Mouse (Mus musculus): ENCODE measurements around the gene Rbpj. TPM values are rescaled to one million over a fixed set of nuclear protein-coding genes. Genes with fewer than 3 reads are reported as not detected.
A peak's percentile ranks its signal among the peaks of the same experiment; 100 is the strongest.

Gene Rbpj
- total RNA-seq, 2 experiments from 2014 or later = 24.3 to 27.0 TPM

DNA sequence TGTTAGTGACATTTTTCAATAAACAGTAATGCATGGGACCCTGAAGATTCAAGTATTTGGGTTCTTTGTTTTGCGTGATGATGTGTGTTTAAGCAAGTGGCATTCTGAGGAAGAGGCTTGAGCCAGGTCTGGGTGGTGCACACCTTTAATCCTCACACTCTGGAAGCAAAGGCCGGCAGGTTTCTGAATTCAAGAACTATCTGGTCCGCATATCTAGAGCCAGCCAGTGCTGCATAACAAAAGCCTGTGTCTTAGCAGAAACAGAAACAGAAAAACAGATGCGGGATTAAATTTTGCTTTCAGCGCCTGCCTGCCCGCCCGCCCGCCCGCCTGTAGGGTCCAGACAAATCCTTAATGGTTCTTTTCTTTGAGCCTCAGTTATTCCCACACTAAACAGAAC, 1.6 kb downstream of the Rbpj start:
- intact Hi-C loops (cut with DNase I) = no loop called here
- DNase-seq (ENCODE audit: low spot score in 2 of 2) = no peak

DNA sequence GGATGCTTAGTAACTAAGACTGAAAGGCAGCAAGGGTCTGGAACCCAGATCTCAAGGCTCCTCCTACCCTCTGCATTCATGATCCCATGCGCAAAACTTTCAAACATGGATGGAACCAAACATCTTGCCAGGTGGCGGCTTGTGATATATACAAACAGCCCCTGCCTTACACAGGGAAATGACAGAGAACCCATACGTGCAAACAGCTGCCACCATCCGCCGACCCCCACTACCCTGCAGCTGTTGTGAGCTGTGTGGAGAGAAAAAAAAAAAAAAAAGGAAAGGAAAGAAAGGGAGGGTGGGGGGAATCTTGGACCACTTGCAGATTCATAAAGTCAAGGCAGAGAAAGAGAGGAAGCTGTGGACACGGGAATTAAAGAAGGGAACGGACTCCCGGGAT, 2.4 kb downstream of the Rbpj start:
- intact Hi-C loops (cut with DNase I) = no loop called here
- no peak for DNase-seq (ENCODE audit: low spot score in 2 of 2)

DNA sequence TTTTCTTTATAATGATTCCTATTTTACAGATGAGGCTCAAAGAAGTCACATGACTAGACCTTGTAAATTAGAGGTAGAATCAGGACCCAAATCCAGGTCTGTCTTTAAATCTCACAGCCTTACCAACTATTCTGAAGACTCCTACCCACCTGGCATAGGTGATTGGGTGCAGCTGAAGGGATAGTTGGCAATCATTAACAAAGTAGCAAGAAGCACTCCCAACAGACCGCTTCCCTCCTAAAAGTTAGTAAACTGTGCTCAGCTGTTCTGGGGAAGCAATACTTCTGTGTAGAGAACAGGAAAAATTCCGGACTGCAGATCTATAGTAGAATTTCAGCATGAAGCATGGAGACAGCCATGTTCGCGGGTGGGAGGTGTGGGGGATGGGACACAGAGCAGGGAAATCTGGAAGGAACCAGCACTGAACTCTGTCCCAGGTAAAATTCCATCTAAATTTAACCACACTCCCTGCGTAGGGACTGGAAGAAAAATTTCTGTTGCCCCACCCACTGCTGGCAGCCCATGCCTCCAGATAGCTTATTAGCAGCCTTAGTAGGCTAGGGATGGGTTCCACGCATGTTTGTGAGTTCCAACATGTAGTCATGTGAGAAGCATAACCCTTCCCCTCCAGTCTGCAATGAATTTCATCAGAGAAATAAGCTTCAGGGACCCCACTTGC, 3.3 kb downstream of the Rbpj start:
- no peak for DNase-seq (ENCODE audit: low spot score in 2 of 2)

DNA sequence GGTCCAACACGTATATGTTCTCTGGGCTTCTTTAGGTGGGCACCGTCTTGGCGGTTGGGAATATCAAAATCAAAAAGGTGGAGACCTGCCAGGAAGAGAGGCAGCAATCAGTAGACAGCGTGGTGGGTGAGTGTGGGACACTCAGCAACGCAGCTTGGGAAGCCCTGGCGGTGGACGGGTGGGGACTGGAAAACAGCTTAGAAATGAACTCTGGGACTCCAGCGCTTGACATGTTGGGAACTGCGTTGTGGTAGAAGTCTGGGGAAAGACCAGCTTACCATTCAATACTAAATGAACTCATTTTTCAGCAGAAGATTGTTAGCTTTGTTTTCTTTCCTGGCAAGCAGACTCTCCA, 3.8 kb downstream of the Rbpj start:
- intact Hi-C loops (cut with DNase I) = no loop called here
- DNase-seq (ENCODE audit: low spot score in 2 of 2) = no peak

More for the DNA sequence above, 3.3 kb downstream of the Rbpj start:
- intact Hi-C loops (cut with DNase I) = no loop called here

DNA sequence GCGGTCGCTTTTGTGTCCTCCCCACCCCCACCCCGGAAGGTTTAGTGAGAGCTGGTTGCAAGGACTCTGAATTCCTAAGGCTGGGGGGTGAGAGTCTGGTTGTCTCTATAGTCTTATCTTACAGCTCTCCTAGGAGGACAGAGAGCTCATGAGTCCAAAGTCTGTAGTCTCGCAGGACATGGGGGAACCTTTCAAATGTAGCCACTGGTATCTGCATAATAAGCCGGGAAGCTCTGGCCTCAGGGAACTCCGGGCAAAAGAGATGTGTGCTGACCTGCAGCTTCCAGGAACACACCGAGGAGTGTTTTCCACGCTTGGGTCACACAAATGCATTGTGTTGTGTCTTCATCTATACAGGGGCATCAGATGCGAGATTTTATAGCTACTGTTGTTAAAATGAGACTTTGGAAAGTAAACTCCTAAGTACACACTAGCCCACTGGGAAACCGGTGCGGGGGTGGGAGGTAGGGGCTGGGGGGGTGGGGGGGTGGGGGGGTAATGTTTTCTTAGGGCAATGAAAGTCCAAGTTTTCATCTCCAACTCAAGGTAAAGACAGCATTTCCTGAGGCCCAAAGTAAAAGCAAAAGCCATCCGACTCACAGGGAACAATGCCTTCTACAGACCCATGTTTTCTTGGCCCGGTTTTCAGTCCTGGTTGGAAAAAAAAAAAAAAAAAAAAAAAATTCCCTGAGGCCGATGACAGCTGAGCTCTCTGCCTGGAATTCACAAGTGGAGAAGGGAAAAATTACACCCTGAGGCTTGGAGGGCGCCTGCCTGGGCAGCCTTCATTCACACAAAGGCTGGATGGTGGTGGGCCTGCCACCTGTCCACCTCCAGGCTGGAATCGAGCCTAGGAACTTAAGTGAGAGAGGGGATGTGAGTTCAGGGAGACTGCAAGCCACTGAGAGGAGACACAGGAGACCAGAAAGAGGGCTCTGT, 4.5 kb downstream of the Rbpj start:
- intact Hi-C loops (cut with DNase I) = no loop called here
- DNase-seq (ENCODE audit: low spot score in 2 of 2) = no peak

DNA sequence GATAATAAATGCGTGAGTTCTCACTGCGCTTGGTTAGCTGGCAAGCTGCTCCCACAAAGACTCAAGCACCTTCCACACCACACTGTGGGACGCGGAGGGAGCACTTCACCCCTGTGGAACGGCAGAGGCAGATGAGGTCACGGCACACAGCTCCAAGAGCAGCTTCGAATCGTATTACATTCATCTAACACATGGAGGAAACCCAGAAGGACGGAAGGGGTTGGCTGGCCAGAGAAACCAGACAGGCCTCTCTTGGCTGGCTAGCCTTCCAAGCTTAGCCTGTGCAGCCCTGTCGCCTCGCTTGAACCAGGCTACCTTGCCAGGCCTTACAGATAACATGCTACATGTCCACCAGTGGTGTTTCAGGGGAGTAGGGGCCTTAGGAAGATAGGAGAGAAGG, 6.5 kb downstream of the Rbpj start:
- DNase-seq (ENCODE audit: low spot score in 2 of 2) = no peak
- intact Hi-C loops (cut with DNase I) = no loop called here

DNA sequence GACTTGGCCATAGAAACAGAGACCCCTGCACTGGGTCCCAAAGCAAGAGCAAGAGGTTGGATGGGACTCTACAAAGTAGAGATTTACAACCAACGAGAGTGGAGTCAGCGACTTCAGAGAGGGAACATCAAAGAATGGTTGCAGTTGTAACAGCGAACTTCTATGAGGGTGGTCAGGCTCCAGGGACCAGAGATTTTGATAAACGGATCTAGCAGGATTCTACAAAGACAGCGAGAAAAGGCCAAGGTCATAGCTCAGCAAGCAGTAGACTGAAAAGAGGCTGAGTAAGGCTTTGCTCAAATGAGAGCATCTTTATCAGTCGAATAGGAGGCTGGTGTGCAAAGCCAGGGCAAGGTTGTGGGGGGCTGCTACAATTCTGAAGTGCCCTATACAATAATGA, 13.2 kb downstream of the Rbpj start:
- intact Hi-C loops (cut with DNase I) = no loop called here

DNA sequence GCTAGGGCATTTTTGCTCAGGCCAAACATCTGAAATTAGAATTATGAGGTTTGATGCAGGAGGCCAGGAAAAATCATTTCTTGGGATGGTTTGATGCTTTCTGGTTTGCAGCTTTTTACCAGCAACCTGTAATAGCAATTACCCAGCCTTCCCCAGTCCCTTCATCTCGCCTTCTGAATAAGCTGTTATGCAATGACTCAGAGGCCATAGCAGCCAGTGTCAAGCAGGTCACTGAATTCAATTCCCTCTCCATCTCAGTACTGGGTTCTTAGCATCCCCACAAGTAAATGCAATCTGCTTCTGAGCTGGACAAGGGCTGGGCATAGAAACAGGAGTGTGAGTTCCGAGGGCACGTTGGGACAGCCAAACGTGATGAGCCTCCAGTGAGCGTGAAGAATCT, 13.9 kb downstream of the Rbpj start:
- intact Hi-C loops (cut with DNase I) = no loop called here
- DNase-seq (ENCODE audit: low spot score in 2 of 2) = no peak

More for the DNA sequence above, 13.2 kb downstream of the Rbpj start:
- DNase-seq (ENCODE audit: low spot score in 2 of 2) = no peak

DNA sequence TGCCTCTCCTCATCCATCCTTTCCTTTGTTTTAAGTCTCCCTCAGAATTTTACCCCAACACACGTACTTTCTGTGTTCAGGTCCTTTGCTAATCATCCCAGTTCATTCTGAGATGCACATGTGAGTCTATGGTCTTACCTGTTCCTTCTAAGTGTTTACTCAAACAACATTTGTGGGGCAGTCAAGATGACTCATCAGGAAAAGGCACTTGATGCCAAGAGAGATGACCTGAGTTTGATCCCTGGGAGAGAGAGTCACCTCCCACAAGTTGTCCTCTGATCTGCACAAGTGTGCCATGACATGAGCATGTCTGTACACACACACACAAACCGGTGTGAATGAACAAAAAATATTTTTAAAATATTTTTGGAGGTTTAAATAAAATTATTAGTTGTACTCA, 15.1 kb downstream of the Rbpj start:
- intact Hi-C loops (cut with DNase I) = no loop called here
- DNase-seq (ENCODE audit: low spot score in 2 of 2) = no peak

DNA sequence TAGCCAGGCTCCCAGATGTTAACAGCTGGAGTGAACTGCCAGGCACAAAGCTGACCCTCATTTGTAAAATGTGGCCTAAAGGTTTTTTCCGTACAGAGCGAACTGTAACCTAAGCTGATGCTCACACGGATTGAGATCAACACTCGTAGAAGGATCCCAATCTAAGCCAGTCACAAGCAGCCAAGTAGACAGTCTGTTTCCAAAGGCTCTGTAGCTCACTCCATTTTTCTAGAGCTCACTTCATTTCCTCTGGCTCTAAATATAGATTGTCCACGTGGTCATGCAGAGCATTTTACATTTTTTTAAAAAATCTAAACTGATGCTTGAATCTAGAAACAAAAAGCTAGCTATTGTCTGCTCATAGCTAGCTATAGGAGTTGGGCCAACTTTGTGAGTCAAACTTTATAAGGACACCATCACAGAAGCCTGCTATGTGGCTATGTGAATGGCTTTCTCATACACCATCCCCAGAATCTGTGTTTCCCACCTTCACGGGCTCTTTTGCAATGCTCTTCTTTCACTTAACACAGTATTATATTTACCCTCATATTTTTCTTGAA, 19.2 kb downstream of the Rbpj start:
- no peak for DNase-seq (ENCODE audit: low spot score in 2 of 2)
- intact Hi-C loops (cut with DNase I) = no loop called here

DNA sequence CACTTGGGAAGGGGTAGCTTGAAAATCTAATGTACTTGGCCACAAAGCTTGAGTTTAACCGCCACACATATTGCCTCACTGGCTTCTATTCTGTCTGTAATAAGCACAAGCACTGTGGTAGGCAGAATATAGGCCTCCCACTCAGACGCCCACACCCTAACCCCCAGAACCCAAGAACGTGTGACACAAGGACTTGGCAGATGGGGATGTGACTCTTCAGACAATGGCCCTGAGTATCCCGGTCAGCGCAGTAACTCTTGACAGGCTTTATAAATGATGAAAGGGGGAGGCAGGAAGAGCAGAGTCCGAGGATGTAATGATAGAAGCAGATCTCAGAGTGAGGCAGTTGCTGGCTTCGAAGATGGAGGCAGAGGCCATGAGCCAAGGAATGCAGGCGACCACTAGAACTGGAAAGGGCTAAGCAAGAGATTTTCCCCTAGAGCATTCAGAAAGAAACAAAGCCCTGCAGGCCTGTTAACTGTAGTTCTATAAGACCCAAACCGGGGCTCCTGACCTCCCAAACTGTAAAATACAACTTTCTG, 20.1 kb downstream of the Rbpj start:
- DNase-seq (ENCODE audit: low spot score in 2 of 2) = no peak
- intact Hi-C loops (cut with DNase I) = no loop called here

DNA sequence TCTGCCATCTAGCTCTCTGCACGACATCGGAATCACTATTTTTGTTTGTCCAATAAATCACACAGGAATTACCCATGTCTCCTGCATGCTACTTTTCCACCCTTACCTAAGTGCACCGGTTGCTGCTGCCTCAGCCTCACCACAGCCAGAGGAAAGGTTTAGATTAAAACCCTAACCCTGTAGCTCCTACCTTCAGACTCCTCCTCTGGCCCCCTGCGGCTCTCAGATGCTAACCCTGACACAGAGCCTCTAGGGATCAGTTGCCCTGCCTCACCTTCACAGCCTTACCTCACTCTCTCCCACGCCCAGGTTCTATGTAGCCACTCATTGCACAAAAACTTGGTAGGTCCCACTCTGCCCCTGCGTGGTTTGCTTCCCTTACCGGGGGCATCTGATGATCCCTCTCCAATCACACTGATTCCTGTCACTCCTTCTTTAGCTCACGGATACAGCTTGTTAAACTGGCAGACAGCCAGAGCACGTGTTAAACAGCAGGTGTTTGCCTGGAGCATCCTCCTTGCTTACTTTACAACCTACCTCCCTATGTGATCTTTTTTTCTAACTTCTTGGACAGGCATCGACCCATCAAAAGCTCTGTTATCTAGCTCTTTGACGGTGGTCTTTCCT, 21.1 kb downstream of the Rbpj start:
- intact Hi-C loops (cut with DNase I) = no loop called here
- no peak for DNase-seq (ENCODE audit: low spot score in 2 of 2)

DNA sequence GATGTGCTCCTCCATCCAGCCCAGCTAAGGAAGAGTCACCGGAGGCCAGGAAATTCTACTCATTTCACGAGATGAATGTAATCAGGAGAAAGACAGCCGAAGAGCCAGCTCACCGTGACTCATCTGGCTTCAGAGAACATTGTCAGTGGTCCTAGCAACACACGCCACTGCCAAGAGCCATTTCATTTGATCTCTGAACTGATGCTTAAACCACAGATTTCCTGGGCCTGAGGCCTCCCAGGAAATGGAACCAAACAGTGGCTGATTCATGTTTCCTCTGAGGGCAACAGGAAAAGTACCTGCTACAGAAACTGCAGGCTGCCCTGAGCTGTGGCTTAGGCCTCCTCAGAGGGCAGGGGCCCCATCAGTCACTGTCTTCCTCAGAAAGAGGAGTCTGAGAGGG, 24.7 kb downstream of the Rbpj start:
- no peak for DNase-seq (ENCODE audit: low spot score in 2 of 2)
- intact Hi-C loops (cut with DNase I) = no loop called here

DNA sequence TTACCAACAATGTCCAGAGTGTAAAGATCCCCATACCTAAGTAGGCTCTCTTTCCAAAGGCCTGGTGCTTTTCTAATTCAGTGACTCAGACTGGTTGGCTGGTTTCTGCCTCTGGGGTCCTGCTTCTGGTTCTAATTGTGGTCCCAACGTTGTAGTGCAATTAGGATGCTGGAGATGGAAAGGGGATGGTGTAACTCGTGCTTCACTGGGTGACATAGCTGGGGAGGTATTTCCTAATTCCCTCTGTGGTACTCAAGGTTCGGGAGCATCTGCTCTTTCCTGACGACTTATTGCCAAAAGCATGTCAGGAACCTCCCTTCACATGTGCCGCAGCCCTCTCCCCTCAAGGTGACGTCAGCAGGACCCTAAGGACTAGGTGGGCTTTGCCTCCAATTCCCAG, 27.8 kb downstream of the Rbpj start:
- intact Hi-C loops (cut with DNase I) = no loop called here
- DNase-seq (ENCODE audit: low spot score in 2 of 2) = no peak

DNA sequence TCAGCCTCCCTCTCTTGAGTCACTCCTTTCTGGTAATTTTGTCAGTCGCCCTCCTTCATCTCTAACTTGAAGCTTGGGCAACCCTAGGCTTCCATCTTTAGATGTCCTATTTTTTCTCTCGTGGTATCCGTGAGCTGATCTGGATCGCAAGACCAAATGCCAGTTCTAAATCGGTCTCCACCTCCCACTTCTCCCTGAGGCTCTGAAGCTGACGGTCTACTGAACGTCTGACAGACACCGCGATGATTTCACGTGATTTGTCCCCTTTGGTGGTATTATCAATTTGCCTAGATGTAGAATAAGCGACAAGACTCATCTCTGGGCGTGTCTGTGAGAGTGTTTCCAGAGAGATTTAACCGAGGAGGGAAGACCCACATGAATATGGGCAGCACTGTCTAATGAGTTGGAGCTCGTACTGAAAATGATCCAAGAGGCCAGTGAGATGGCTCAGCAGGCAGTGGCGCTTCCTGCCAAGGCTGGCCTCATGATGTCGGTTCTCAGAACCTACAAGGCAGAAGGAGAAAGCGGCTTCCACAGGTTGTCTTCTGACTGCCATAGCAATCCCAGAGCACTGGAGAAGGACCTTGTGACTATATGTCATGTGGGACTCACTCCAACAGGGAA, 28.7 kb downstream of the Rbpj start:
- intact Hi-C loops (cut with DNase I) = no loop called here
- peak; percentile 43 to 59 for DNase-seq (ENCODE audit: low spot score in 2 of 2)

DNA sequence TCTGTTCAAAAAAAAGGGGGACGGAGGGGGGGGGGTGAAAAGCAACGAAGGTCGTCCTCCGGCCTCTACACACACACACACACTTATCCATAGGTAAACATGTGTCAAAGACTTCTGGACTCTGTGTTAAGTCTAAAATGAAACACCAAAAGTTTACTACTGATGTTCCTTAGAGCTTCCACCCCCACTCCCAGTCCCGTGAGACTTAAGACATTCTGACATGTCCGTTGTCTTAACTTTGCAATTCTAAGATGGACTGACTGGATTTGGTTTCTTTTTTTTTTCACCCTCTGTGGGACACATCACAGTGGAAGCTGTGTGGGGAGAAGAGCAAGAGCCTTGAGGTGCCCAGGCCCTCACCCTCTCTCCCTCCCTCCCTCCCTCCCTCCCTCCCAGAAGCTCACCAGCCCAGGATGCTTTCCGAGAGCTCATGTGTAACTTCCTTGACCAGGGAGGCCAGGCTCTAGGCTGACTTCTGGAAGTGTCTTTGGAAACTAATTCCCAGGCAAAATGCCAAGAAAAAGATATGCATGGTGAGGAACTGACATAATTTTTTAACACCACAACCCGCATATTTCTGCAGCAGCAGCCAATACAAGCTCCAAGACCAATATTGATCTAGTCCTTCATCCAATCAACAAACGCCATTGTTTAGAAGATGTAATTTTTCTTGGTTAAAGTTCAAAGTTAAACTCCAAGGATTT, 31.0 kb downstream of the Rbpj start:
- no peak for DNase-seq (ENCODE audit: low spot score in 2 of 2)
- intact Hi-C loops (cut with DNase I) = no loop called here

DNA sequence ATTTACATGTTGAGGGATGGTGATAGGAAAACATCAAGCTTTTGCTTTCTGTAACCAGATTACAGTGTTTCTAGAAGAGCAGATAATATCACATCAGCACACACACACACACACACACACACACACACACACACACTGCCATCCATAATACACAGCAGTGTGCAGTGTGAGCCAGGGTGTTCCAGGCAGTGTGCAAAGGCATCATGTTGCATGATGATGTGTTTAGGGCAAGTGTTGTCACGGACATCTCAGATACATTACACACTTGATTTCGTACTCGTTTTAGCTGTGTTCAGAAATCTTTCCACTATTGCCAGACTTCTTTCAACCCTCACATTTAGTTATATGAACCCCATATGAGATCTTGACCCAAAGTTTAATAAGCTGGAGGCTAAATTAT, 33.6 kb downstream of the Rbpj start:
- intact Hi-C loops (cut with DNase I) = no loop called here
- no peak for DNase-seq (ENCODE audit: low spot score in 2 of 2)

DNA sequence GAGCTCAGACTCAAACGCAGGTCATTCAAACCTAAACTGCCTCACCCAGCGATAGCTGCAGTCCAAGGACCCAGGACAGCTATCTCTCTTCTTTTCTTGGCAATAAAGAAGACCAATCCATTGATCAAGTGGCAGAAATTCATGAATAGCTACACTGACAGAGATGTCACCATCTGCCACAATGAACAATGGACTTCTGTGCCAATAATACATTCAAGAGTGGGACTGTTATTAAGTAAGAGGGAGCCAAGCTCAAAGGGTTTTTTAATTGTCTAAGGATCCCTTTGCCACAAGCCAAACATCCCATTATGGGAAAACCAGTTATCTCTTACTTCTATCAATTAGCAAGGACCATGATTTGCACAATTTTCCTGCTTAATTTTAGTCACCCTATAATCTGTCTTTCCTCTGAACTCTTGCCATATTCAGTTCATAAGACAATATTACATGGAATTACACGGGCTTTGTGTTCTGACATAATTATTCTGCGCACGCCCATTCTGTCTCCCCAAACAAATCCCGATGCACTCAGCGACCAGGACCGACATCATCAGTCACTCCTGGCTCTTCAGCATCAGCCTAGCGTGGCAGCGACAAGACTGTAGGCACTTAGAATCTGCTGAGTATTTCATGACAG, 34.7 kb downstream of the Rbpj start:
- intact Hi-C loops (cut with DNase I) = no loop called here
- DNase-seq (ENCODE audit: low spot score in 2 of 2) = no peak

DNA sequence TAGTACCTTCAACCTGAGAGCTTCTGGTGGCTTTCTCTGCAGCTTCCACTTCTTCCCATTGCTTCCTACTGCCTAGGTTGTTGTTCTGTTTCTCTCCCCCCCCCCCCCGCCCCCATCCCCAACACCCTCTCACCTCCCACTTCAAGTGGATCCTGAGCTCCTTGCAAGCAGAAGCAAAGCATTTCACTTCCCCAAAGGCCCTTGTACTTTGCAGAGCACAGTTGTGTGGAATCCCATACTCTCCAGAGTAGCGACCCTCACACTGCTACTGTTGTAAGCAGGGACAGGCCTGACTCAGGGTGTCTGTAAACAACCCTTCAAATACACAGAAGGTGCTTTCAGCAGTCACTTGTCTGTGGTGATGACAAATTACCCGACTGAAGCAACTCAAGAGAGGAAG, 37.3 kb downstream of the Rbpj start:
- no peak for DNase-seq (ENCODE audit: low spot score in 2 of 2)
- intact Hi-C loops (cut with DNase I) = no loop called here
